Mouse (Mus musculus) G1E (cell line): ENCODE measurements around the gene Gpr142. TPM values are rescaled to one million over a fixed set of nuclear protein-coding genes. Genes with fewer than 3 reads are reported as not detected.

Experiments
- ATAC-seq: 2 replicates; pipeline ENCODE4 v1.8.0; 2016; ENCODE audit warnings: mild to moderate bottlenecking; ENCODE audit not compliant: insufficient number of reproducible peaks, poor library complexity, low FRiP score, severe bottlenecking; ENCODE audit errors: extremely low read depth
- DNase-seq: peaks from one replicate; pipeline ENCODE4 v3.0.0; 2012; ENCODE audit warnings: low spot score
- H3K27me3 ChIP-seq: 2 replicates; pipeline ENCODE4 v1.6.1; 2012; ENCODE audit warnings: mild to moderate bottlenecking, low read length, inconsistent platforms; ENCODE audit not compliant: insufficient read depth
- H3K36me3 ChIP-seq: replicated peaks from 2 replicates; pipeline ENCODE3; 2012; ENCODE audit warnings: mild to moderate bottlenecking, inconsistent platforms
- H3K4me1 ChIP-seq: 2 replicates; pipeline ENCODE4 v1.6.1; 2012; ENCODE audit warnings: low read depth, low read length, inconsistent platforms, mixed read lengths; ENCODE audit not compliant: insufficient read depth
- H3K4me3 ChIP-seq: 2 replicates; pipeline ENCODE4 v1.5.1; 2012; ENCODE audit warnings: low read depth, mild to moderate bottlenecking, inconsistent platforms, low read length, moderate library complexity, mixed read lengths
- H3K9me3 ChIP-seq: replicated peaks from 2 replicates; pipeline ENCODE4 v1.6.1; 2012; ENCODE audit warnings: inconsistent platforms
- CTCF ChIP-seq: IDR thresholded peaks from 2 replicates; pipeline ENCODE4 v1.5.1; 2012; ENCODE audit warnings: low read depth, low read length, inconsistent platforms, mixed read lengths
- GATA1 ChIP-seq: IDR thresholded peaks from 2 replicates; pipeline ENCODE4 v1.6.1; 2012; ENCODE audit warnings: borderline replicate concordance, low read length, inconsistent platforms, mixed read lengths
- GATA2 ChIP-seq: IDR thresholded peaks from 2 replicates; pipeline ENCODE4 v1.6.1; 2012; ENCODE audit warnings: low read depth, low read length, inconsistent platforms, borderline replicate concordance
- POLR2AphosphoS5 ChIP-seq: IDR thresholded peaks from 2 replicates; pipeline ENCODE4 v1.6.1; 2012; ENCODE audit warnings: low read depth, low read length, inconsistent platforms; ENCODE audit not compliant: insufficient replicate concordance
- TAL1 ChIP-seq: conservative IDR thresholded peaks from 2 replicates; pipeline ENCODE4 v1.6.1; 2012; ENCODE audit warnings: low read depth, low read length, inconsistent platforms, mixed read lengths
- polyA plus RNA-seq: library from polyadenylated mRNA; stranded (reverse); fragments of >175 nt; gene quantifications from 2 replicates; pipeline ENCODE4 v1.2.3, GENCODE M21; 2012
- total RNA-seq, 2 experiments: library from RNA; stranded (forward) in 1 of 2; stranded (reverse) in 1 of 2; fragments of 200-1000 nt in 1 of 2; fragments of >200 nt in 1 of 2; fragmentation: Nextera tagmentation in 1 of 2; gene quantifications; 2 replicates each; pipeline ENCODE4 v1.2.3; 2014 to 2017

Gpr142 gene
- total and polyA plus RNA-seq, 3 experiments: 0.22 TPM; not detected in 2

DNA sequence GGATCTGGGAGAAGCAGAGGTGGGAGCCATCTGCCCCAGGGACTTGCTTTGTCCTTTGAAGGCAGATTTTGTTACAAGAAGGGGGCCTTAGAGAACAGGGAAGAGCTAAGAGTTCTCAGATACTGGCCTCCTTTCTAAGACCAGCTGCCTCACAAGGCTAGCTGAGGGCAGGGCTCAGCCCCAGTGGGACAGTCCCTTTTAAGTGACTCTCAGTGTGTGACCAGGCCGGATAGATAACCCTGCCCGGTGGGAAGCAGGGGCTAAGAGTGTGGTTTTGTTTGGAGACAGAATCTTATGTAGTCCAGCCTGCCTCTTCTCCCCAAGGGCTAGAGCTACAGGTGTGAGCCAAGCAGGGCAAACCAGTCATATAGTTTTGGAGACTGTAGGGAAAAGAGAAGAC, 50.8 kb downstream of the Gpr142 start:
- Histone ChIP-seq H3K4me3 (no peak overlapping the region), H3K9me3 (peaks cover 79% of the 10 kb centered on the region), H3K4me1 (no peaks in the 10 kb centered on the region), H3K27me3 (no peaks in the 10 kb centered on the region), H3K36me3 (no peaks in the 10 kb centered on the region)
- TF ChIP-seq CTCF (no peak), TAL1 (no peak), GATA1 (no peak), POLR2AphosphoS5 (no peak), GATA2 (no peak)
- DNase-seq (no peak), ATAC-seq (no peak)

DNA sequence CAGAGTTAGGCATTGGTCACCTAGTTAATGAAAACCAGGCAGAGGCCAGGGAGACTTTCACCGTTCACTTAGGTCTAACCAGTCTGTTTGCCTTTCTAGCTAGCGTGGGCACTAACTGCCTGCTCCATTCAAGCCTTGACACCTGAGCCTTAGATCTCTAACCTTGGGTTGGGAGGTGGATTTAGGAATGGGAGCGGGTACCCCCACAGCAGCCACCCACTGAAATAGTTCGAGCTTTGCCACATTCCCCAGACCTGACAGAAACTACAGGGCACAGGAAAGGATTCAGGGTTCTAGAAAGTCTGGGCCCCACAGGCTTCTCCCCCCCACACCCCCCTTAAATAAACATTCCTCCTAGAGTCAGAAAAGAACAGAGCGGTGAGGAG, 51.3 kb downstream of the Gpr142 start:
- DNase-seq (no peak), ATAC-seq (no peak)
- no peak for TF ChIP-seq GATA1
- no peak for TF ChIP-seq TAL1
- TF ChIP-seq CTCF: no peak
- TF ChIP-seq POLR2AphosphoS5: no peak
- no peak for TF ChIP-seq GATA2
- Histone ChIP-seq H3K4me1 (no peaks in the 10 kb centered on the region), H3K27me3 (no peaks in the 10 kb centered on the region), H3K9me3 (peaks cover 80% of the 10 kb centered on the region), H3K4me3 (no peak overlapping the region), H3K36me3 (no peaks in the 10 kb centered on the region)

DNA sequence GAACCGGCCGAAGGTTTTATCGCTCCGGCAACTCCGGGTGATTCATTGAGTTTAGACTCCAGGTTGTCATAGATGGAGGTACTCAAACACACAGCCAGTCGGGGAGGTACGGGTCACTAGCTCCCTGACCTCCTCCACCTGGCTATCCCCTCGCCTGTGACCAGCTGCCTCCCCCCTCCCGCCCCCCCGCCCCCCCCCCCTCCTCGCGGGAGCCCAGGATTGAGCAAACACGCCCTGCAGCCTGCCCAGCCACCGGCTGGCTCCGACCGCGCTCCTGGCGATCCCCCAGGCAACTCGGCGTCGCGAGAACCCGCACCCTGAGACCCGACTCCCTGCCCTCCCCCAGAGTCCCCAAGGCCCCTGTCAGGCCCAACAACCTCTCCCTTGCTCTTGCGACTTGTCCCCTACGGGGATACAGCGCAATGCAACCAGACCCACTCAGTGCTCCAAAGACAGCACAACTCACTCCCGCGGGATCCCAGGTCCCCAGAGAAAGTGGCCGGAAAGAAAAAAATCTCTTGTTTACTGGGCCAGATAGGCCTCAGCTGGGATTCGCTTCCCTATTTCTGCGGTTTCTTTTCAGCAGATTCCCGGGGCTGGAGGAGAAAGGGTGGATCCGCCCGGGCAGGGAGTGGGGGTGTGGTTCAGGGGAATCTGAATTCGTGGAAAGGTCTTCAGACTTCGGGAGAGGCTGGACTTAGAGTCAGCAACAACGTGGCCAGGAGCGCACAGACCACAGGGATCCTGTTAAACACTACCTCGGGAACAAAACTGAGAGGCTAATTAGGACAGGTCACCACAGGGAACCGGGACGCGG, 51.9 kb downstream of the Gpr142 start, which contains the start of gene Gprc5c:
Gene Gprc5c, plus strand, starts transcription at position 701 of the 817 bp plus-strand sequence.
- DNase-seq (no peak), ATAC-seq (no peak)
- Histone ChIP-seq H3K9me3 (peaks cover 77% of the 10 kb centered on the region), H3K36me3 (no peaks in the 10 kb centered on the region), H3K27me3 (no peaks in the 10 kb centered on the region), H3K4me1 (no peaks in the 10 kb centered on the region), H3K4me3 (peak within 1 kb of the TSS; percentile 3; the same call in 1 of the 2 replicates)
- TF ChIP-seq GATA2: no peak
- TF ChIP-seq GATA1: no peak
- TF ChIP-seq TAL1: no peak
- TF ChIP-seq CTCF: no peak
- no peak for TF ChIP-seq POLR2AphosphoS5

DNA sequence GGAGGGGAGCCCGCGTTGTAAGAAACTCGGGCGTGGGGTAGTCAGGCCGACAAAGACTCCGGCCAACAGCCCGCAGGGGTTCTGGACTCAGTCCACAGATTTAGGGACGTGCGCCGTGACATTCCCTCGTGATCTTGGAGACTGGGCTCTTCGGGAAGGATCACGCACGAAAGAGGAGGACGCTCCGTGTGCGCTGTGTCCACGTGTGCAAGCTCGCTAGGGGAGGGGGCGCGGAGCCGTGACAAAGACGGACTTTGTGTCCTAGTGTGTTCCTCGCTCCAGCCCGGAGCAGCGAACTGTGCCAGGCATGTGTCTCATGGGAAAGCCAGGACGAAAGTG, 52.5 kb downstream of the Gpr142 start:
- no peak for ATAC-seq
- no peaks in the 10 kb centered on the region for H3K4me1 ChIP-seq
- TF ChIP-seq POLR2AphosphoS5 (no peak), GATA2 (no peak)
- H3K27me3 ChIP-seq: no peaks in the 10 kb centered on the region
- no peak for DNase-seq
- H3K36me3 ChIP-seq: no peaks in the 10 kb centered on the region
- H3K9me3 ChIP-seq: peaks cover 78% of the 10 kb centered on the region
- peak overlapping the region; percentile 3; the same call in 1 of the 2 replicates for H3K4me3 ChIP-seq

DNA sequence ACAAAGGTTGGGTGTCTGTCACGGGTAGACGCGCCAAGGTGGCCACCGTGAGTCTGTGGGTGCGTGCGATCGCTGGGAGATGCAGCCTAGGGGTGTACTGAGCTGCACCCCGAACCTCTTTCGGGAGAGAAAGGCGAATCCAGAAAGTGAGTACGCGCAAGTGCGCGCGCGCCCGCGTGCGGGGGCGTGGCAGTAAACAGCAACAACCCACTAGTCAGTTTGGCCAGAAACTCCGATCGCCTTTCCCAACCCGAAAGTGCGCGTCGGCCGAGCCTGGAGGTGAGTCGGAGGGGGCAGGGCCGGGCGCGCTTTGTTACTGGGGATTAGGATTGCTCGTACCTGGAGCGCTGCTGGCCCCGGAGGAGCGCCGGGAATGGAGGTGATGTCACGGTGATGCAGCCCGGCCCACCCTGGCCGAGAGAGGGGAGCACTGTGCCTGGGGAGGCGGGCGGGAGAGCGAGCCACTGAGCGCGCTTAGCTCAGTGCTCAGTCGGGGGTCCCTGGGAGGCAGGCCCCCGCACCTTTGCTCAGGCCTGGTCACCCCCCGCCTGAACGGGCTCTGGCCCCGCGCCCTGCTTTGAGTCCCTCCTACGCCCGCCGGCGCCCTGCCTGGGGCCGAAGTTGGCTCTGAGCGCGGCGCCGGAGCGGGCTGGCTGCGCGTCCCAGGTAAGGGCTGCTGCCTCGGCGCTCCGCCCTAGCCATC, 53.0 kb downstream of the Gpr142 start:
- no peak for ATAC-seq
- Histone ChIP-seq H3K4me3 (peak overlapping the region; percentile 3; the same call in 1 of the 2 replicates), H3K27me3 (no peaks in the 10 kb centered on the region), H3K9me3 (peaks cover 74% of the 10 kb centered on the region), H3K4me1 (no peaks in the 10 kb centered on the region), H3K36me3 (no peaks in the 10 kb centered on the region)
- TF ChIP-seq GATA1 (no peak), POLR2AphosphoS5 (no peak), GATA2 (no peak), CTCF (no peak), TAL1 (no peak)
- no peak for DNase-seq

DNA sequence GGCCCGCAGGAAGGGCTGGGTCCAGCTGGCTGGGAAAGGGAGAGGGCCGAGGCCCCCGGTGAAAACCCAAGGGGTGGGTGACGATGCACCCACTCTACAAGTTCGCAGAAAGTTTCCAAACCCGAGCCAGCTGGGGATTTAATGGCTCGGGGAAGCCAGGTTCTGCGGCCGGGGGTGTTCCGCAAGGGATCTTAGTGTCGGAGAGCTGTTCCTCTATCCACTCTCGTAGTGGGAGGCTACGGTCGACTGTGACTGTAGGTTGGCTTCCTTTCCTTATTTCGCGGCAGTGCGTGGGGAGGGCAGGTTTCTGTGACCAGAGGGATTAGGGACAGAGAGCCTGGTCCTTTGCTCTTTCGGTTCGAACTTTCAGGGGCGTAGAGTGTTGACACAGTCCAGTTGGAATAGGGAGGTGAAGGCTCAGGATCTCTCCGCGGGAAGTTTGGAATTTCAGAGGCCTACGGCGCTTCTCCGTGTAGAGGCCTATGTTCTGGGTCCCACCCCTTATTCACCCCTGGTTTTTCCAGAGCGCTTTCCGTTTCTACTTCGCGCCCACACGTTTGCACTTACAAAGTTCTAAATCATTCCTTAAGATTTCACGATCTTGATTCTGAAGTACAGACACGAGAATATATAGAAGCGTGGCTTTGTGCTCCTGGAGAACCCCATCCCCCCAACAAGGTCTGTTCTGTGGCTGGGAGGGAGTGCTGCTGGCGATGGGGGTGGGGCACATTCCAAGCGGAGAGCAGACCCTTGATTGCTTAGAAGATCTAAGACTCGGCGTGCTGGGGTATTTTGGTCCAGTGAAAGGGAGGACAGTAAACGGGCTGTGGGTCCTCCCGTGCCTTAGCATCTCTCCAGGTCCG, 53.8 kb downstream of the Gpr142 start:
- ATAC-seq: no peak
- no peaks in the 10 kb centered on the region for H3K27me3 ChIP-seq
- H3K4me3 ChIP-seq: peak overlapping the region; percentile 3; the same call in 1 of the 2 replicates
- DNase-seq: no peak
- TF ChIP-seq POLR2AphosphoS5: no peak
- no peaks in the 10 kb centered on the region for H3K36me3 ChIP-seq
- H3K4me1 ChIP-seq: no peaks in the 10 kb centered on the region
- H3K9me3 ChIP-seq: peaks cover 68% of the 10 kb centered on the region
